Comparison of ENCODE assay signal across 8 mouse cellular contexts in the genomic region with DNA sequence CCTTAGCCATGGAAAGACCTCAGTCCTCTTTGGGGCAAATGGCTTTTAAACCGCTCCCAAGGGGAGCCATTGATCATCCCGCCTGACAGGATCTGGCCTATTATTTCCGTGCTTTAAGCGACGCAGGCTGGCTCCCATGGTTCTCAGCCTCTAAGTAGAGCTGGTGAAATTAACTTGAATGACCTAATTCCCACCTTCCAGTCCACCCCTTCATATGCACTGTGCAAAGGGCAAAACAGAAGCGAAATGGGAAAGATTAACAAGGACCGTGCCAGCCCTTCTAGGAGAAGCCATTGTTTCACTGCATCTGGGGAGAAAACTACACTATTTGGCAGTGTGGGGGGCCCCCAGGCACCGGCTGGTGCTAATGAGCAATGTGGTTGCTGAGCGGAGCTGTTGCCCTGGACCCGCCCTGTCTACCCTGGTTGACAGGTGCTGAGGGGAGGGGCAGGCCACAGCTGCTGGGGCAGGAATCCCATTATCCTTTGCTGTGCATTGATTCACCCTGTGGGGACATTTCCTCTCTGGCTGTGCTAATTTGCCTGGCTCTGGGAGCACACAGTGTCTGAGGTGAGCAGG.
DNase-seq lines count a peak whose midpoint lies in the region; ATAC-seq and TF ChIP-seq lines count a peak whose summit lies in the region.

No protein-coding gene starts in this region.

- no peaks in the 10 kb centered on the region for H3K9me3 ChIP-seq in hindbrain, embryonic 11.5 days (ENCODE audit: control insufficient read depth, low read length)
- H3K9me3 ChIP-seq in limb, embryonic 12.5 days: no peaks in the 10 kb centered on the region
- no peaks in the 10 kb centered on the region for H3K9me3 ChIP-seq in heart, embryonic 12.5 days (replicated peaks)

- no peak for TF ChIP-seq POLR2A in cerebellum, adult 2 months (IDR thresholded peaks at IDR 0.05; ENCODE audit: borderline replicate concordance, insufficient read depth, low read length)

- intact Hi-C loops in gastrocnemius, adult 2 months (cut with DNase I): no loop called here

- no peak overlapping the region for H3K27ac ChIP-seq in cerebellum, adult 2 months (ENCODE audit: insufficient read depth, low read length)
- peak overlapping the region; percentile 82 for H3K27ac ChIP-seq in hindbrain, embryonic 11.5 days (ENCODE audit: low read depth, low read length)
- peak overlapping the region; percentile 12; the same call in 1 of the 2 replicates for H3K27ac ChIP-seq in limb, embryonic 12.5 days
- H3K27ac ChIP-seq in heart, embryonic 12.5 days (ENCODE audit: poor library complexity, severe bottlenecking): no peak overlapping the region
- H3K27ac ChIP-seq in gastrocnemius, adult 2 months: no peak overlapping the region

- H3K4me1 ChIP-seq in cerebellum, adult 2 months (ENCODE audit: control insufficient read depth, insufficient read depth, low read length): no peaks in the 10 kb centered on the region
- no peaks in the 10 kb centered on the region for H3K4me1 ChIP-seq in hindbrain, embryonic 11.5 days (replicated peaks; ENCODE audit: control insufficient read depth, insufficient read depth, low read length)
- H3K4me1 ChIP-seq in limb, embryonic 12.5 days (replicated peaks): peaks cover 11% of the 10 kb centered on the region
- peaks cover 5% of the 10 kb centered on the region for H3K4me1 ChIP-seq in heart, embryonic 12.5 days (replicated peaks)

- no peak overlapping the region for H3K9ac ChIP-seq in hindbrain, embryonic 11.5 days (ENCODE audit: low read depth, low read length)
- H3K9ac ChIP-seq in limb, embryonic 12.5 days (replicated peaks): no peak overlapping the region
- no peak overlapping the region for H3K9ac ChIP-seq in heart, embryonic 12.5 days

- WGBS in cerebellum, adult 2 months: 63% methylated on average over 10 of the region's 10 CpGs
- WGBS in hindbrain, embryonic 11.5 days: 4% methylated on average over 10 of the region's 10 CpGs
- WGBS in limb, embryonic 12.5 days: 5% methylated on average over 10 of the region's 10 CpGs
- 30% methylated on average over 10 of the region's 10 CpGs for WGBS in heart, embryonic 12.5 days

- H3K4me2 ChIP-seq in hindbrain, embryonic 11.5 days (replicated peaks; ENCODE audit: low read depth, low read length): peak overlapping the region; percentile 27
- H3K4me2 ChIP-seq in limb, embryonic 12.5 days: peak overlapping the region; percentile 34
- no peak overlapping the region for H3K4me2 ChIP-seq in heart, embryonic 12.5 days

- no peak for DNase-seq in cerebellum, adult 2 months
- peak; percentile 81 for DNase-seq in hindbrain, embryonic 11.5 days (ENCODE audit: low spot score)
- peak; percentile 43 for DNase-seq in thymus, postnatal 0 days (ENCODE audit: low spot score)
- DNase-seq in adrenal gland, postnatal 25 days: no peak
- no peak for DNase-seq in gastrocnemius, adult 2 months

- TF ChIP-seq CTCF in cerebellum, adult 2 months (IDR thresholded peaks at IDR 0.05; ENCODE audit: borderline replicate concordance, insufficient read depth, low read depth, low read length): no peak
- no peak for TF ChIP-seq CTCF in gastrocnemius, adult 2 months (IDR thresholded peaks at IDR 0.05)

- ATAC-seq in cerebellum, adult (ENCODE audit: insufficient number of reproducible peaks, low FRiP score, low TSS enrichment): peak; percentile 37; the same call in 1 of the 2 replicates
- ATAC-seq in hindbrain, embryonic 11.5 days (ENCODE audit: low FRiP score): peak; percentile 99
- peak; percentile 56; the same call in 1 of the 2 replicates for ATAC-seq in limb, embryonic 12.5 days (ENCODE audit: insufficient number of reproducible peaks, insufficient read depth, low FRiP score, low TSS enrichment, low read depth)
- ATAC-seq in heart, embryonic 12.5 days (ENCODE audit: insufficient number of reproducible peaks, low FRiP score): no peak

- H3K27me3 ChIP-seq in cerebellum, adult 2 months (ENCODE audit: control insufficient read depth, insufficient read depth, low read length): no peaks in the 10 kb centered on the region
- no peaks in the 10 kb centered on the region for H3K27me3 ChIP-seq in hindbrain, embryonic 11.5 days (ENCODE audit: control insufficient read depth, insufficient read depth, low read length)
- 0 out of 2 replicates have a peak, but pooled peaks cover 3% of the 10 kb centered on the region for H3K27me3 ChIP-seq in limb, embryonic 12.5 days
- H3K27me3 ChIP-seq in heart, embryonic 12.5 days (replicated peaks): no peaks in the 10 kb centered on the region

- H3K36me3 ChIP-seq in hindbrain, embryonic 11.5 days (ENCODE audit: control insufficient read depth, insufficient read depth, low read length): no peaks in the 10 kb centered on the region
- H3K36me3 ChIP-seq in limb, embryonic 12.5 days: no peaks in the 10 kb centered on the region
- H3K36me3 ChIP-seq in heart, embryonic 12.5 days: no peaks in the 10 kb centered on the region

- no peak overlapping the region for H3K4me3 ChIP-seq in cerebellum, adult 2 months (replicated peaks; ENCODE audit: insufficient read depth, low read depth, low read length)
- no peak overlapping the region for H3K4me3 ChIP-seq in hindbrain, embryonic 11.5 days (ENCODE audit: low read depth, low read length)
- no peak overlapping the region for H3K4me3 ChIP-seq in limb, embryonic 12.5 days (replicated peaks)
- H3K4me3 ChIP-seq in heart, embryonic 12.5 days: no peak overlapping the region
- no peak overlapping the region for H3K4me3 ChIP-seq in gastrocnemius, adult 2 months

Comparison
In these comparisons a context has a peak if more than half of its experiments do, and no peak if none do; other contexts are left out.
1. DNase-seq: peak in hindbrain, embryonic 11.5 days (single experiment) and thymus, postnatal 0 days (single experiment); none in cerebellum, adult 2 months (0 of 2), adrenal gland, postnatal 25 days (single experiment) and gastrocnemius, adult 2 months (single experiment).
2. H3K27ac ChIP-seq: peak in hindbrain, embryonic 11.5 days (single experiment) and limb, embryonic 12.5 days (single experiment); none in cerebellum, adult 2 months (single experiment), heart, embryonic 12.5 days (single experiment) and gastrocnemius, adult 2 months (single experiment).